Mouse (Mus musculus) testis, postnatal 14 days (tissue): ENCODE measurements at regions not wholly inside any gene's neighbourhood (a gene's known extent, or its start where the extent isn't known, plus 50 kb on each side); places are given as distances from the start of the nearest gene placed in this dataset.

ENCODE experiments used
- DNase-seq: peaks from one replicate; pipeline ENCODE4 v3.0.0; 2021; ENCODE audit warnings: low spot score

DNA sequence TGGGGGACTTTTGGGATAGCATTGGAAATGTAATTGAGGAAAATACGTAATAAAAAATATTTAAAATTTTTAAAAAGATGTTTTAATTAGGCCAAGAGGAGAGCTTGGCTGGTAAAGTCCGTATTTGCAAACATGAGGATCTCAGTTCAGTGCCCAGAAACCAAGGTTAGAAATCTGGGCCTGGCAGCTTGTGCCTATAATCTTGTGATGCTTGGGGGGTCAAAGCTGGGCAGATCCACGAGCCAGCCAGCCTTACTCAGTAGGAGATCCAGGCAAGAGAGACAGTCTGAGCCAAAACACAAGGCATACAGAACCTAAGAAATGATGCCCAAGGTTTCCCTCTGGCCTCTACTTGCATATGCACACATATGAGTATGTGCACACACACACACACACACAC is 54.1 kb upstream of the Cxadr start:
- DNase-seq, result no peak

DNA sequence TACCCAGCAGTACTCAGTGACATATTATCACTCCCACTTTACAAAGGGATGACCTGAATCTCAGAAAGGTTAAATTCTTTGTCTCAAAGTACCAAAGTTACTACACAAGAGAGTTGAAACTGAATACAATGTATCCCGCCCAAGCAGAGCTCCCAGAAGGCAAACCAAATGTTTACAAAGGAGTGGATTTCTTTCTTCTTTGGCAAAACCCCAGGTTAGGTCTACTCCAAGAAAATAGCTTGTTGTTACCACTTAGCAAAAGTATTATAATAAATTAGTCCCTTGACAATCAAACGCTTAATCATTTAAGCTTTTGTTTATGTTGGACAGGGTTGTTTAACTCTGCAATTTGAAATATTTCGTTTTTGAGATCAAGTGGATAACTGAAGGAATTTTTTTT is 58.6 kb upstream of the Cxadr start:
- peak; percentile 25 for DNase-seq

DNA sequence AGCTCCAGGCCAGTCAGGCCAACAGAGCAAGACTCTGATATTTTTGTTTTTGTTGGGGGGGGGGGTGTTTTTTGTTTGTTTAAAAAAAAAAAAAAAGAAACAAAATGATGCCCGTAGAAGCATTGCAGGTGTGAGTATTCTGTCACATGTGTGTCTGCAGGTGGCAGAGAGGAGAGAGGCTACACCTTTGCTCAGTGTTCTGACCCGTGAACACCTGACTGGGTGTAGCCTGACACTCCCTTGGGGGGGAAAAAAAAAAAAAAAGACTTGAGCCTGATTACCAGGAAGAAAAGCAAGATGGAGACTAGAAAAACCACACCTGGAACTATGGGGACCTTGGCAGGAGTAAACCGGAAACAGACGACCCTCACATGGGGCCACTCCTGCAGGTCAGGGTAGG is 61.1 kb upstream of the Cxadr start:
- no peak for DNase-seq

DNA sequence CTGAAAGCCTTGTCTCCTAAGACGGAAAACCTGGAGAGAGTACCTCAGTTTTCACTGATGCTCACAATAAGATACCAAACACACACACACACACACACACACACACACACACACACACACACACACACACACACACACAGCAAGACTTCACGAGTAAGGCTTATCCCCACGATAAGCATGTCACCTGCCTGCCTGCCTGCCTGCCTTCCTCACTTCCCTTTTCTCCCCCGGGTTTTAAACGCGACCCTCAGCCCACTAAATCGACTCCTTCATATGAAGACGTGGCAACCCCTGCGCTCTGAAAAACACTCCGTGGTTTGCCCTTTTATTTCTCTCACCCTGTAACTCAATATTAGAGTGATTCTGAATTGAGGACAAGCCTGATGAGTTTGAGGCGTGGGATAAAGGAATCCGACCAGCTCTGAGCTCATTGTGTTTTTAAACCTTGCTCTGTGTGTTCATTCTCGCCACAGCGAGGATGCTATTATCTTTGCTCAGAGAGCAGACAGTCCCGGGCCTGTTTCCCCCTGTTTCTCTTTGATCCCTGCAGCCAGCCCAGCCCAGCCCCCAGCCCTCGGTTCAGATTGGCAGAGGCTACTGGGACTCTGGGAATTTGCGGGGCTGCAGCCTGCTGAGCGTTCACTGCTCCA is 63.1 kb upstream of the Cxadr start:
- peak; percentile 19 for DNase-seq

DNA sequence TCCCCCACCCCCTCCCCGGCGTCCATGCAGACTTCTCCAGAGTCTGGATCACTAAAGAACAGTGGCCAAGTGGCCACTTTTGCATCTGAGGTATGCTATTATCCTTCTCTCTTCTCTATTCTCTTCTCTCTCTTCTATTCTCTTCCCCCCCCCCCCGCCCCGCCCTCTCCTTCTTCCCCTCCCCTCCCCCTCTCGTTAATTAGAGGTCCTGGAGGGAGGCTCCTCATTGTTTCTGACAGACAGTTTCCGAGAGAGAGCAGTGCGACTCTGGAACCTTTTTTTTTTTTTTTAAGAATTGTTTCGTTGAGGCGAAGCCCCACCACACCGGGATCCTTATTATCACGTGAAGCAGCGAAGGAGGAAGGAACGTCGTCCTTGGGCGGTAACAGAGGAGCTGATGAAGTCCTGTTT is 63.6 kb upstream of the Cxadr start:
- DNase-seq, result no peak

DNA sequence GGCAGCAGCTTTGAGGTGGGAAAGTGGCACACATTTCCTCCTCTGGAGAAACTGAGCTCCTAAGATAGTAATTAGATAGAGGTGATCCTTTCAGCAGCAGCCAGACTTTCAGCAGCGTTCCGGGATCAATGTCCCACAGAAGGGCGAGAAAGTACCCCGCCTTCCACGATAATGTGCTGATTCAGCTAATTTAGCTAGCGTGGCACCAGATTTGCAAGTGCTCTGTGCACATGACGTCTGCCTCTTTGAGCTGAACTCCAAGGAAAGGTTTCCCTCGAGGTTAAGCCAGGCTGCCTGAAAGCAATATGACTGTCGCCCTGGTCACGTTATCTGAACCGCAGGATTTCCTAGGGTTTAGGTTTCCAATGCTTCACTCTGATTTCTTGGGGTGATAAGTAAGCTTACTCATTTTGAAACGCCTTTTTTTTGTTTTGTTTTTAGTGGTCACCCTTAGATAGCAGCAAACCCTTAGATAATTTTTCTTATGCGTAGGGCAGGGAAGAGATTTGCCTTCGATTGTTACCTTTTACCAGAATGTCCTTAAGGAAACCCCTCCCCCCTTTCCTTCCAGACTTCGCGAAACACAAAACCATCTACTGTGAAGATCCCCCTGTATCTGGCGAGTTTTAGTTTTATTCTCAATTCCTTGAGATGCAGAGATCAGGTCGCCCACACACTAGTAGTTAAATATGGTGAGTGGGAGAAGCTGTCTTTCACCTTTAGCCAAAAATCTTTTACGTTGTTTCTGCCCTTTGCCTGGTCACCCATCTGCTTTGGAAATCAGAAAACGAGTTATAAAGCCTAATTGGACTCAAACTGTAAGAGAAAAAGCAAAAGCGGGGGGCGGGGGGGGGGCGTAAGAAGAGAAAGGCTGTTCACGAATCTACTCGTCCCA is 64.3 kb upstream of the Cxadr start:
- DNase-seq, result no peak

DNA sequence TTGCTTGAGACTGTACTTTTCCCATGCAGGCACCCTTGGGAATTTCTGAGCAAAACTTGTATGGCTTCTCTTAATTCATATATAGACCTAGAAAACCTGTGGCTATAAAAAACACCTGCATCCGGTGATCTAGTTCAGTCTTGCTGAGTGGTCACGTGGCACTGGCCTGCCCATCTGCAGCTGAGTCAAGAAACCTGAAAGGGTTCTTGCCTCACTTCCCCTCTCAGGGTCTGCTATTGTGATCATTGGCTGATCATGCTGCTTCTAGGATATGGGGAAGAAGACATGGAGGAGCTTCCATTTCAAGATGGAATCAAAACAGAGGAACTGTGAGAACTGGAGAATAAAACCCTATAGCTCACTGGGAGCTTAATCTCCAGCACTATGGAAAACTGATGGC is 69.1 kb upstream of the Cxadr start:
- no peak for DNase-seq

DNA sequence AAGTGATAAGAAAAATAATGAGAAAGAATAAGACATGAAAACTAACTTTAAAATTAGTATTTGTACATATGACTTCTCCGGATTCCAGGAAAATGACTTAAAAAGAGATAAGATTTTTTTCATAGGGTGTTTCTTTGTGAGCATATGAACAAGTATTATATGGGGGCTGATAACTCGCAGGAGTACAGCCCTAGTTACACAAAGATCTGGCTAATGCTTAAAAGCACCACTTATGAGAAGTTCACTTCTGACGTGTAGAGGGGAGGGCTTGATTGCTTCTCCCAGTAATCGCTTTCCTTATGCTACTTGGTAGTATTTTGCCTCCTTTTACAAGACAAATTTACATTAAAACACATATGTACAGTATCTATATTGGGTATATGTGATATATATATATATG is 72.3 kb upstream of the Cxadr start:
- no peak for DNase-seq

DNA sequence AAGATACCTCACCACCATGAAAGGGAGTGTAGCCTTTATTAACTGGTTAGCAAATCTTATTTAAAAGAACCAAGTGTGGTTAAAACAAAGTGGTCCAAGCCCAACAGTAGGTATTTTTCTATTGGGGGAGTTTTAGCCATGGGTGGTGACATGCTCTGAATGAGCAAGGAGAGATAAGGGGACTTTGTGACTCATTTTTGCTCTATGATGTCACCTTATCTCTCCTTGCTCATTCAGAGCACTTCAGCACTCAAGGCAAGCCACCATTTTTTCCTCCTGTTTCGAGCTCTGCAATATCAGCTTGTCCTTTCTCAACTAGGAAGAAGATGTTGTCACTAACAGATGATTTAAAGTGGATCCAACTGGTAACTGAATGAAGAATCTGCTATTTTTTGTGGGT is 78.9 kb upstream of the Cxadr start:
- no peak for DNase-seq

DNA sequence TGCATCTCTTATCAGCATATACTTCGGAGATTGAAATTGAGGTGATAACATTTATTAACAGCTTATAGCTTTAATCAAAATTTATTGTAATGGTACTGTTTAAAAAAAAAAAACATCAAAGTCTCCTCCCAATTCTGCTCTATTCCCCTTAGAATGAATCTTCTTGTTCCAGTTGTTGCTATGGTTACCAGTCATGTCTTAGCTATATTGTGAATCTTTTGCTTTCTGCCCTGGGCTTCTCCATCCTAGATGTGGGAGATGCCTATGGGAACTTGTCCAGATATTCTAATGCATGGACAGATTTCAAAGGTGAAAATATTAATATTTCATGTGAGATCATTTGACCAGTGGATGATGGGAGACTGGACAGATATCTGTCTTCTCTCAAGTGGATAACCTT is 79.5 kb upstream of the Cxadr start:
- DNase-seq, result no peak

DNA sequence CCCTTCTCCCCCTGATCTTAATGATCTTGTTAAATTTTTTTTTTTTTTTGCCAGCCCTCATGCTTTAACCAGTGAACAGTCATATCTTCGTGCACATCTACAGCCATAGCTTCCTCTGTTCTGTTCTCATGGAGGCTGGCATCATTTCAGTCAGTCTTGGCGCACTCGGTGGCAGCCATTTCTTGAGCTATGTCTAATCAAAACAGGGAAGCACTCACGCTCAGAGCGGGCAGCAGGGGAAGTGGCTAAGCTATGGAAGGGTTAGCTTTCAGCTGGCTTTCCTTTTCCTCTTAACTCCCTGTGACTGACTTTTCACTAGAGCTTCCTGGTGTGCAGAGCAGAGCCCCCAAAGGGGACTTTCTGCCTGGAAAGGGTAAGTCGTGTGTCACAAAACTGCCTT is 83.7 kb upstream of the Cxadr start:
- no peak for DNase-seq

DNA sequence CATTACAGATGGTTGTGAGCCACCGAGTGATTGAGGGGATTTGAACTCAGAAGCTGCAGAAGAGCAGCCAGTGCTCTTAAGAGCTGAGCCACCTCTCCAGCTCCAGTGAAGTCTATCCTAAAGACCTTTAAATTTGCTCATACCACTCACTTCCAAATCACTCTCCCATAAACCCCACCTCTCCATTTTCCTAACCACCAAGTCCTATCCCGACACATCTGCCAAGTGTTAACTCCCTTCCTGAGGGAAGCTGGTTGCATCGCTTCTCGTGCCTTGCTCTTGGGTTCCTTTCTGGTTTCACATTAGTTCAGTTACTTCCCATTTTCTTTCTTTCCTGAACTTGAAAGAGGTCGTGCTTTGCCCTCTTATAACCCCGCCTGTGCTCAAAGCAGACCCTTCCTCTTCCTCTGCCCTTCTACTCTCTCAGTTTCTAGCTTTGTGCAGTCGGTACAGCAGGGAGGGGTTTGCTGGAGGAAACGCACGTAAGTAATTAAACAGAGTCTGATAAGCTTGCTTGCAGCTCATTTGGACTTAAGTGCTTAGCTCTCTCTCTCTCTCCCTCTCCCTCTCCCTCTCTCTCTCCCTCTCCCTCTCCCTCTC is 84.4 kb upstream of the Cxadr start:
- no peak for DNase-seq

DNA sequence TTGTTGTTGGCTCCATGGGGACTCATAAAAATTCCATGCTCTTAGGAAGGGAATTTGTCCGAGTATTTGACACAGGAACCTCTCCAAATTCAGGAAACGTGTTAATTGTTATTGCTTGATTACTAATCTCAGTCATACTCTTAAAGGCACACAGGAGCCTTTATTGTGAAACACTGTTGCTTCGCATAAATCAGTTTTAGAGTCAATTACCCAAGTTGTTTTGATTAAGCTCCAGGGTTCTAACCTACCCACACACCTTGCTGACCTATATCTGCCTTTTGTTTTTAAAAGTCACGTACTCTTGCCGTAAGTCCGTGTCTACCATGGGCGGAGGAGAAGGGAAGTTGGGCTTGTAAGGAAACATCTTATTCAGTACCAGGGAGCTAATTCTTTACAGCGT is 89.6 kb upstream of the Cxadr start:
- DNase-seq, result no peak

DNA sequence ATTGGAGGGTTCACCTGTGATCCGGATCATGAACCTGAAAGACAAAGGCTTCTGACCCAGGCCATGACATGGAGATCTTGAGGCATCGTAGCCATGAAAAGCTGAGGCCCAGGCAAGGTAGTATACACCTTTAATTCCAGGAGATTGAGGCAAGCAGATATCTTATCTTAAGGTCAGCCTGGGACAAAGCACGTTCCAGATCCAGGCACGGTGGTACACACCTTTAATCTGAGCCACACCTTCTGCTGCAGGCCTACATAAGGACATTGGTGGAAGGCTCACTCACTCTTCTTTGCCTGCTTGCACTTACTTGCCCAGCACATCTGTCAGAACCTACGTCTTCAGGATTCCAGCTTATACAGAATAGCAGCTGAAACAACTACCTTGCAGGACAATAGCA is 93.0 kb upstream of the Cxadr start:
- DNase-seq, result no peak

DNA sequence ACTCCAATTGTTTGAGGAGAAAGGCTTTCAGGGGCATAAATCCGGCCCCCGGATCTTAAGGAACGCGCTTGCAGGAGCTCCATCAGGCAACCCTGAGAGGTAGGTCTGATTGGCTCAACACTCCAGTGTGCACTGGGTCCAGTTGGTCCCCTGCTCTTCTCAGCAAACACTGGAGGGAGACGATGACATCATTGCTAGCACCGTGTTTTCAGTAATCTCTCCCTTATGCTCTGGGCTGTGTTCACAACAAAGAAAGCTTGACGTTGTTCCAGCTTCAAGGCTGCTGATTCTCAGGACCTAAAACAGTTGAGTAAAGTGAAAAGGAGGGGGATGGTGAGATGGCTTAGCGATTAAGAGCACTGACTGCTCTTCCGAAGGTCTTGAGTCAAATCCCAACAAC is 97.0 kb upstream of the Cxadr start:
- DNase-seq, result no peak

DNA sequence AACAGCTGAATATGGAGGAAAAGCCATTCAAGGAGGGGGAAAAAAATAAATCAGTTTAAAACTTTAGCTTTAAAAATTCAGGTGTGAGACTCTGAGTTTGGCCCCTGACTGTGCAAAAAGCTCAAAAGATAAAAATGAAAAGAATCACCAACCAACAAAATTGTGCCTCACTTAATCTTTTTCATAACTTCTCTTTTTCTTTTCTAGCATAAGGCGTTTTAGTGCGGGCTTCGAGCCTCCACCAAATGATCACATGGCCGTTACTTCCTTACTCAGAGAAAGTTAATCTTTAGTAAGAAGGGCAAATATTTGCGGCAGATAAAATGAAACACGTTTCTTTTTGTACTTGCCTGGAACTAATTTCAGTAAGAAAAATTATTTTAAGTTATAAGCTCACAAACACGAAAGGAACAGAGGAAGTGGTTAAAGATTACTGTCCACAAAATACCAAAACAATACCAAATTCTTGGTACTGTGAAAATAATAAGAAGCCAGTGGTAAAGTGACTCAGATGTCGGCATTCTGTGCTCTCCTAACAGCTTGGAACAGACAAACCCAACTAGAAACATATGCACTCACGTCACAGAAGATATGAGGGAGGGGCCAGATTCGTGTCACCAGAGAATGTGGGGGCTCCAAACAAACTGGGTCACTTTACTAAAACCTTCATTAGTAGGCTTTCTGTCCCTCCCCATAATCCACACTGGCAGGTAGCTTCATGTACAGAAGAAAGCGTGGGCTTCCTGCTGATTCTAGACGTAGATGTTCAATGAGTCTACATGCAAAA is 101.1 kb upstream of the Cxadr start:
- no peak for DNase-seq

DNA sequence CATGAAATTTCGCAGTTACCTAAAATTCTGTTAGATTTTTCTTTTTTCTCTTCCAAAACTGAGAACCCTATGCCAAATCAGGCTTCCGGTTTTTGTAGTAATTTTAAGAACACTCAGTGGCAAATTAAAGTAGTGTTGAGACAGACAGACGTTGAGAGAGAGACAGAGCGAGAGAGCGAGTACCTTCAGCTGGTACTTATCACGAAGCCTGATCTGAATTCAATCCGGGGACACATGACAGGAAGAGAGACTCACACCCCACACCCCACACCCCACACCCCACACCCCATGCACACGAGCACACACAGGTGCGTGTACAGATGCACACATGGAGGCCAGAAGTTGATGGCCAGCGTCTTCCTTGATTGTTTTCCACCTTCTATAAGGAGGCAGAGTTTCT is 102.0 kb upstream of the Cxadr start:
- no peak for DNase-seq

DNA sequence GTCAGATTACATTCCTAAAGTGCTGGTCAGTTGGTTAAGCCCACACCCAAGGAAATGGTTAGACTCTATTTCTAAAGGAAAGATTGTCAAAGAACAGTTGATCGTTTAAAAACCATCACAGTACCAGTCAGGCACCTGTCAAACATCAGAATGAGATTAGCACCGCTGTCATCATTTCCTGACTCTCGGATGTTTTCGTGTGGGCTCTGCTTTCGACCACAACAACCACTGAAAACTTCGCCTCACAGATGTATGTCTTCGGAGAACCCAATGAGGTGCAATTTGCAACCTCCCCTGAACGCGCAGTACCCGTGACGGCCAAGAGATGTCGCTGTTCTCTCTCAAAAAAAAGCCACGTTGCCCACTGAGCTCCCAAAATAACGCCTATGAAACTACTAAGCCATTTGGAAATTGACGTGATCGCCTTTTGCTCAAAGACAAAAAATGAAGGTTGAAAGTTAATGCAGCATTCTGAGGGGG is 102.6 kb upstream of the Cxadr start:
- DNase-seq, result peak; percentile 30

DNA sequence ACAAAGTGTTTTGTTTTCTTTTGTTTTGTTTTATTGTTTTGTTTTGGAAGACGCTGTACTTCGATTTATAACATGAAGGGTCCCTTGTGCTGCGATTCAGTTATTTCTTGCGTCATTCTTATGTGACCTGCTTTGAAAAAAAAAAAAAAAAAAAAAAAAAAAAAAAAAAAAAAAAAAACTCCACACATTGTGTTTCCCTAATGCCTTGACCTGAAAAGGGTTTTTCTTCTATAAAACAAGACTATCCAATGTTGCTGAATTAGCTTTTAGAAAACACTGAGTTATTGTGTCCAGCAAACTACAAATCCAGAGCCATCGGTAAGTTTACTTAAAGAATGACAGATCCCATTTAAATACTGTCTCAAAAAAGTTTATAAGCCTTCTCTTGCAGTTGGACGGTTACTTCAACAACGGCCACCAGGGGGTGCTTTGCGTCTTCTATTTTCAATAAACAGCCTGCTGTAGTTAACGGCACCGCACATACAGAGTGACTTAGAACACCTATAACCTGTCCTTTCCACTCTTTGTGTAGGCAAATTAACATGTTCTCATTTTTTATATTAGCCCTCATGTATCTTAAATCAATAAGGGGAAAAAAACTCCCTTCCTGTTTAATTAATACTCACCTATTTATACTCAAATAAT is 103.9 kb upstream of the Cxadr start:
- DNase-seq, result peak; percentile 66

DNA sequence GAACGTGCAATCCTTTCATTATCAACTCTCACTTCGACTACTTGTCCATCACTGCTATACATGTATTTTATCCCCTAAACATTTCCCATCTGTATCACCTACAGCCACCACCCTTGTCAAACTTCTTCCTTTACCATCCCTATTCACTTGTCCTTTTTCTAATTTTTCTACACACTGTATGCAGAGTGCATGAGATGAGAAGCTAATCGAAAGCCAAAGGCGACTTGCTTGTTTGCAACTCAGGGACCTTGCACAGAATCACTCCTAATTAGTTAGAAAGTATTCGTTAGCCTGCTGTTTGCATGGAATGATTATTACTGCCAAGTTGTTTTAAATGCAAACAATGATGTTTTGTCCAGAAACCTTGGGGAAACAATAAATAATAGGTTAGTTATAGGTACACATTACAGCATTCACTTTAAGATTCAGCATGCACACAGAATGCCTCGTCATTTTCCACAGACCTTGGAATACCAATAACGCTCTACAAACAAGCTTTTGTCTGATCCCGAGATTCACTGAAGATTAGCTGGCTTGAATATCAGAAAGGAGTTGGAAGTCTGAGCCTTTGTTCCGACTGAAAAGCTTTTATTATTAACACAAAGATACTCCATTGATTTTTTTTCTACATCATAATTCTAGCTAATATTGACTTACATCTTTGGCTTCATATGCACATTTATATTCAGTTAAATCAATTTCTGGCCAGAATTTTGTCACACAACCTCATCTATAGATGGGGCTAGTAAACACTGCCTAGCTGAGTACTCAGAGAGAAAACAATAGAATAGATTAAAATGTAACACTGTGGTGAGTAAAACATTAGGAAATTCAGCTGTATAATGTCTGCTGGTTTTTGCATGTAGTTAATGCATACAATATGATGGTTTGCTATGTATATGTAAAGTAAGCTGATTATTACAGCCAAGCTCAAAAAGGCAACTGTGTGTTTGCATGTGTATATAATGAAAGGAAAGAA is 130.4 kb upstream of the Cxadr start:
- DNase-seq, result no peak

DNA sequence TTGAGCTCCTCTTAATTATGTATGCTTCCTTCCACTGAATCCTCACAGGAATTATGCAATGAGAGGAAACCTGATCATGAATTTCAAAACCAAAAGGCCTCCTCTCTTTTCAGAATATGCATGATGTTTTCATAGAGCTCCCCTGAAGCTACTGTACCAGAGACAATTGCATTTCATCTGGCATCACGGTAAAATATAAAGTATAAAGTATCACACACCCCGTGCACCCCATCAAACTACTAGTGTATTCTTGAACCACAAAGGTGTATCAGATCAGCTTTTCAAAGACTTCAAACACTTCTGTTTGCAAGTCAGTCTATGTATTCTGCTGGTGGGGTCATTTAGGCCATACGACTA is 144.4 kb upstream of the Cxadr start:
- DNase-seq, result no peak
